ENCODE assay signal across 20 mouse cellular contexts in genomic region chr14:123542362-123542761, GRCm38 (mm10).
A peak's percentile ranks its signal among the peaks of the same experiment; 100 is the strongest.
DNase-seq lines count a peak whose midpoint lies in the region; ATAC-seq and TF ChIP-seq lines count a peak whose summit lies in the region.
"Had no signal": no experiment of that assay in that cellular context is flagged by ENCODE, and none has a peak within 500 bp of the region (broad histone marks: within the 10 kb centered on the region; RNA-seq: fewer than 3 reads in every experiment).

No protein-coding gene starts in this region.

- no peaks in the 10 kb centered on the region for H3K36me3 ChIP-seq in intestine, postnatal 0 days (ENCODE audit: control insufficient read depth, insufficient read depth)
- H3K36me3 ChIP-seq in intestine, embryonic 15.5 days = no peaks in the 10 kb centered on the region
- H3K36me3 ChIP-seq in E14TG2a.4 (ENCODE audit: insufficient read depth, low read length) = no peaks in the 10 kb centered on the region
- no peaks in the 10 kb centered on the region for H3K36me3 ChIP-seq in heart, embryonic 12.5 days
- H3K36me3 ChIP-seq: hindbrain, embryonic 15.5 days; limb, embryonic 12.5 days; liver, embryonic 15.5 days; midbrain, embryonic 13.5 days had no signal

- DNase-seq in adrenal gland, postnatal 10 days = peak; percentile 7
- no peak for DNase-seq in adrenal gland, postnatal 25 days
- peak; percentile 45 for DNase-seq in ZHBTc4 (ENCODE audit: low read depth, low spot score)
- DNase-seq: cerebellum, postnatal 25 days; heart, postnatal 14 days; kidney, adult 8-10 months; kidney, postnatal 4 days; lung, postnatal 4 days; right cerebral cortex, postnatal 14 days; thymus, adult 18-20 months had no signal

- H3K4me2 ChIP-seq in intestine, postnatal 0 days (replicated peaks; ENCODE audit: low read depth) = no peak overlapping the region
- H3K4me2 ChIP-seq in intestine, embryonic 15.5 days (replicated peaks) = no peak overlapping the region
- no peak overlapping the region for H3K4me2 ChIP-seq in heart, embryonic 12.5 days
- H3K4me2 ChIP-seq: hindbrain, embryonic 15.5 days; limb, embryonic 12.5 days; liver, embryonic 15.5 days; midbrain, embryonic 13.5 days had no signal

- TF ChIP-seq CTCF in intestine, postnatal 0 days (IDR thresholded peaks at IDR 0.05; ENCODE audit: low read depth) = peak; percentile 27; the same call in 1 of the 2 replicates
- TF ChIP-seq CTCF in E14TG2a.4 (conservative IDR thresholded peaks at IDR 0.05; ENCODE audit: low read length) = peak; percentile 37

- no peak overlapping the region for H3K27ac ChIP-seq in intestine, postnatal 0 days (ENCODE audit: low read depth, low read length)
- H3K27ac ChIP-seq in intestine, embryonic 15.5 days = no peak overlapping the region
- no peak overlapping the region for H3K27ac ChIP-seq in heart, embryonic 12.5 days (ENCODE audit: poor library complexity, severe bottlenecking)
- H3K27ac ChIP-seq: hindbrain, embryonic 15.5 days; limb, embryonic 12.5 days; liver, embryonic 15.5 days; midbrain, embryonic 13.5 days had no signal

- no peak overlapping the region for H3K9ac ChIP-seq in intestine, postnatal 0 days (ENCODE audit: low read depth, low read length)
- no peak overlapping the region for H3K9ac ChIP-seq in intestine, embryonic 15.5 days
- H3K9ac ChIP-seq in heart, embryonic 12.5 days = no peak overlapping the region
- H3K9ac ChIP-seq: hindbrain, embryonic 15.5 days; limb, embryonic 12.5 days; liver, embryonic 15.5 days; midbrain, embryonic 13.5 days had no signal

- H3K9me3 ChIP-seq in intestine, postnatal 0 days (ENCODE audit: control insufficient read depth) = no peaks in the 10 kb centered on the region
- no peaks in the 10 kb centered on the region for H3K9me3 ChIP-seq in intestine, embryonic 15.5 days
- H3K9me3 ChIP-seq in E14TG2a.4 (ENCODE audit: low read length) = peaks cover 10% of the 10 kb centered on the region
- H3K9me3 ChIP-seq in heart, embryonic 12.5 days (replicated peaks) = no peaks in the 10 kb centered on the region
- H3K9me3 ChIP-seq: hindbrain, embryonic 15.5 days; limb, embryonic 12.5 days; liver, embryonic 15.5 days; midbrain, embryonic 13.5 days had no signal

- H3K4me1 ChIP-seq in intestine, postnatal 0 days (replicated peaks; ENCODE audit: control insufficient read depth, insufficient read depth, low read length) = no peaks in the 10 kb centered on the region
- H3K4me1 ChIP-seq in intestine, embryonic 15.5 days (replicated peaks) = no peaks in the 10 kb centered on the region
- H3K4me1 ChIP-seq in E14TG2a.4 (replicated peaks; ENCODE audit: low read depth, low read length) = no peaks in the 10 kb centered on the region
- no peaks in the 10 kb centered on the region for H3K4me1 ChIP-seq in heart, embryonic 12.5 days (replicated peaks)
- H3K4me1 ChIP-seq: hindbrain, embryonic 15.5 days; limb, embryonic 12.5 days; liver, embryonic 15.5 days; midbrain, embryonic 13.5 days had no signal

- no peak for ATAC-seq in intestine, postnatal 0 days
- no peak for ATAC-seq in intestine, embryonic 15.5 days
- ATAC-seq in frontal cortex, adult (ENCODE audit: low TSS enrichment) = no peak
- no peak for ATAC-seq in heart, embryonic 12.5 days (ENCODE audit: insufficient number of reproducible peaks, low FRiP score)
- ATAC-seq: forebrain, embryonic 14.5 days; midbrain, embryonic 13.5 days had no signal

- no peaks in the 10 kb centered on the region for H3K27me3 ChIP-seq in intestine, postnatal 0 days (replicated peaks; ENCODE audit: control insufficient read depth, insufficient read depth, low read length)
- no peaks in the 10 kb centered on the region for H3K27me3 ChIP-seq in intestine, embryonic 15.5 days (replicated peaks)
- no peaks in the 10 kb centered on the region for H3K27me3 ChIP-seq in E14TG2a.4 (ENCODE audit: insufficient read depth, low read length)
- H3K27me3 ChIP-seq in heart, embryonic 12.5 days (replicated peaks) = no peaks in the 10 kb centered on the region
- H3K27me3 ChIP-seq: hindbrain, embryonic 15.5 days; limb, embryonic 12.5 days; liver, embryonic 15.5 days; midbrain, embryonic 13.5 days had no signal

- no peak overlapping the region for H3K4me3 ChIP-seq in intestine, postnatal 0 days (ENCODE audit: low read depth, low read length)
- H3K4me3 ChIP-seq in intestine, embryonic 15.5 days (replicated peaks) = no peak overlapping the region
- H3K4me3 ChIP-seq in E14TG2a.4 (replicated peaks; ENCODE audit: low read length) = no peak overlapping the region
- H3K4me3 ChIP-seq in heart, embryonic 12.5 days = no peak overlapping the region
- H3K4me3 ChIP-seq: hindbrain, embryonic 15.5 days; limb, embryonic 12.5 days; liver, embryonic 15.5 days; midbrain, embryonic 13.5 days had no signal
